Comparison of ENCODE assay signal across 22 mouse cellular contexts in the genomic region with DNA sequence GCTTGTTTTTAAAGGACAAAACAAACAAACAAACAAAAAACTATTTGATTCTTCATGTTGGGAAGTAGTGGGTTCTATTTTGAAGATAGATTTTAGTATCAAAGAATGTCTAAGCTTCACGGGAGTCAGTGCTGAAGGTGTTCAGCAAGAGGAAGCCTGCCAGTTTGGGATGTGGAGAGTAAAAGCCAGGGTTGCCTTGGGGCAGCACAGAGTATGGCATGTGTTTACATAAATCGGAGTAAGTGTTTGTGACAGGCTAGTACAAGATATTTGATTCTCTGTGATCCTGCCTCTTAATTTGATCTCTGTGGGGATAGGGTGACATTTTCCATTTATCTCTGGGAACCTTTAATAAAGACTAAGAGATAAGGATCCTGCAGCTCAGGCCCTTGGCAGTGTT. TPM values are rescaled to one million over a fixed set of nuclear protein-coding genes. Genes with fewer than 3 reads are reported as not detected.
A peak's percentile ranks its signal among the peaks of the same experiment; 100 is the strongest.
DNase-seq lines count a peak whose midpoint lies in the region; ATAC-seq and TF ChIP-seq lines count a peak whose summit lies in the region.
"Had no signal": no experiment of that assay in that cellular context is flagged by ENCODE, and none has a peak within 500 bp of the region (broad histone marks: within the 10 kb centered on the region; RNA-seq: fewer than 3 reads in every experiment).

No protein-coding gene starts in this region.

- H3K4me2 ChIP-seq in hindbrain, embryonic 12.5 days (replicated peaks), result no peak overlapping the region
- H3K4me2 ChIP-seq: embryonic facial prominence, embryonic 13.5 days; embryonic facial prominence, embryonic 15.5 days; forebrain, embryonic 13.5 days had no signal

- TF ChIP-seq POLR2A in cerebellum, adult 2 months (IDR thresholded peaks at IDR 0.05; ENCODE audit: borderline replicate concordance, insufficient read depth, low read length), result no peak

- no peak overlapping the region for H3K9ac ChIP-seq in hindbrain, embryonic 12.5 days
- H3K9ac ChIP-seq: embryonic facial prominence, embryonic 13.5 days; embryonic facial prominence, embryonic 15.5 days; forebrain, embryonic 13.5 days had no signal

- peaks cover 6% of the 10 kb centered on the region; the same call in 1 of the 2 replicates for H3K36me3 ChIP-seq in hindbrain, embryonic 12.5 days
- H3K36me3 ChIP-seq: embryonic facial prominence, embryonic 15.5 days had no signal

- ATAC-seq in cerebellum, adult (ENCODE audit: insufficient number of reproducible peaks, low FRiP score, low TSS enrichment), result no peak
- no peak for ATAC-seq in hindbrain, embryonic 12.5 days (ENCODE audit: low FRiP score)
- ATAC-seq: activated CD4-positive, CD25-positive, alpha-beta regulatory T cell, adult 4 months; Patski had no signal

- 11% methylated on average over 2 of the region's 2 CpGs for WGBS in cerebellum, adult 2 months
- 88% methylated on average over 2 of the region's 2 CpGs for WGBS in hindbrain, embryonic 12.5 days

- peak in 1 of 2 experiments; percentile 45 for DNase-seq in cerebellum, adult 2 months
- DNase-seq in cerebellum, postnatal 14 days, result peak; percentile 36 to 53
- no peak for DNase-seq in cerebellum, postnatal 4 days (ENCODE audit: low spot score in 2 of 2)
- DNase-seq in layer of hippocampus, adult 2 months (ENCODE audit: low spot score in 2 of 2), result no peak
- DNase-seq in layer of hippocampus, postnatal 36 days, result no peak
- DNase-seq in brain, adult 2 months (ENCODE audit: low read depth, low spot score), result peak; percentile 26
- DNase-seq: adrenal gland, adult 2 months; adrenal gland, postnatal 14 days; adrenal gland, postnatal 36 days; cerebellum, adult 8-10 months; embryo, embryonic 11 days; gastrocnemius, adult 2 months had no signal

- H3K27ac ChIP-seq in cerebellum, adult 2 months (ENCODE audit: insufficient read depth, low read length), result peak overlapping the region; percentile 71
- H3K27ac ChIP-seq in layer of hippocampus, adult 2 months, result peak overlapping the region; percentile 77; the same call in 1 of the 2 replicates
- H3K27ac ChIP-seq in hindbrain, embryonic 12.5 days, result no peak overlapping the region
- H3K27ac ChIP-seq: embryonic facial prominence, embryonic 13.5 days; embryonic facial prominence, embryonic 15.5 days; gastrocnemius, adult 2 months had no signal

- H3K4me1 ChIP-seq in cerebellum, adult 2 months (ENCODE audit: control insufficient read depth, insufficient read depth, low read length), result peaks cover 36% of the 10 kb centered on the region
- no peaks in the 10 kb centered on the region for H3K4me1 ChIP-seq in hindbrain, embryonic 12.5 days
- H3K4me1 ChIP-seq: embryonic facial prominence, embryonic 13.5 days; embryonic facial prominence, embryonic 15.5 days had no signal

- H3K27me3 ChIP-seq in cerebellum, adult 2 months (ENCODE audit: control insufficient read depth, insufficient read depth, low read length), result no peaks in the 10 kb centered on the region
- H3K27me3 ChIP-seq in hindbrain, embryonic 12.5 days, result no peaks in the 10 kb centered on the region
- H3K27me3 ChIP-seq: embryonic facial prominence, embryonic 13.5 days; embryonic facial prominence, embryonic 15.5 days; forebrain, embryonic 13.5 days; Patski had no signal

- H3K9me3 ChIP-seq in hindbrain, embryonic 12.5 days (replicated peaks), result no peaks in the 10 kb centered on the region
- H3K9me3 ChIP-seq: embryonic facial prominence, embryonic 13.5 days; embryonic facial prominence, embryonic 15.5 days; forebrain, embryonic 10.5 days; forebrain, embryonic 13.5 days had no signal

- TF ChIP-seq CTCF in cerebellum, adult 2 months (IDR thresholded peaks at IDR 0.05; ENCODE audit: borderline replicate concordance, insufficient read depth, low read depth, low read length), result no peak
- TF ChIP-seq CTCF in layer of hippocampus, adult 2 months (conservative IDR thresholded peaks at IDR 0.05), result no peak

- no peak overlapping the region for H3K4me3 ChIP-seq in cerebellum, adult 2 months (replicated peaks; ENCODE audit: insufficient read depth, low read depth, low read length)
- no peak overlapping the region for H3K4me3 ChIP-seq in layer of hippocampus, adult 2 months
- no peak overlapping the region for H3K4me3 ChIP-seq in hindbrain, embryonic 12.5 days
- H3K4me3 ChIP-seq: embryonic facial prominence, embryonic 13.5 days; embryonic facial prominence, embryonic 15.5 days; erythroblast, embryonic 14.5 days; forebrain, embryonic 10.5 days; forebrain, embryonic 13.5 days; gastrocnemius, adult 2 months had no signal

RNA-seq across cellular contexts. Expression of gene Chgb, which starts 28.7 kb away (rescaled TPM):
- 330 and 333 TPM in 2 replicates for polyA plus RNA-seq in cerebellum, adult 2 months (2012; rRNA removed)
- total RNA-seq in layer of hippocampus, adult 2 months (2021), result 100 to 1,000 TPM; 339 to 356 TPM
- total RNA-seq in layer of hippocampus, postnatal 36 days (2021), result 100 to 1,000 TPM; 295 to 348 TPM
- 53.8 and 56.2 TPM in 2 replicates for polyA plus RNA-seq in hindbrain, embryonic 12.5 days (2016; fragmentation: Nextera tagmentation; extraction: Ambion mirVana)
- total RNA-seq: MEL had no signal
- polyA plus RNA-seq: erythroblast, embryonic 14.5 days had no signal

Comparison
In these comparisons a context has a peak if more than half of its experiments do, and no peak if none do; other contexts are left out.
1. DNase-seq: peak in cerebellum, postnatal 14 days (2 of 2) and brain, adult 2 months (single experiment); none in cerebellum, postnatal 4 days (0 of 2), layer of hippocampus, adult 2 months (0 of 2) and layer of hippocampus, postnatal 36 days (0 of 2).